Mouse (Mus musculus) liver, embryonic 18 days (tissue): ENCODE results near the gene Fhl5. TPM values are rescaled to one million over a fixed set of nuclear protein-coding genes. Genes with fewer than 3 reads are reported as not detected.

ENCODE experiments used
- polyA plus RNA-seq: library from polyadenylated mRNA; depleted of rRNA; stranded (reverse); fragments of >200 nt; gene quantifications from 2 replicates; pipeline ENCODE4 v1.2.3, GENCODE M21; 2012; rRNA removed

The Fhl5 gene
- polyA plus RNA-seq: not detected in 2 replicates

DNA sequence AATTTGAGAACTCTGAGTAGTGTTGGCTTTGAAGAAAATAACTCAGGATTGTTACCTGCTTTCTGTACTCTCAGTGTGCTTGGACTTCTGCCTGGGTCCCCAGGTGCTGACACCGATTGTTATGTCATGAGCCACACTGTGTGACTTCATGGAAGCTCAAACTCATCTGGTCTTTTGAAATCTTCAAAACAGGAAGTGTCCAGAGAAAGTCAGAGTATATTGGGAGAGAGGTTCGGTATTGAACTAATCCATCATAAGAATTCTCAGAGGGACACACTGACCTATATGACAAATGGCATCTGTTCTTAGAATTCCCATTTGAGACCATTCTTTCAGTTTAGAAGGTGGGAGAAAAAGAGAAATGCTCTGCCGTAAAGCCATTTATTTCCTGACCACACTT is at the start of gene Fhl5:
Gene Fhl5, minus strand, starts transcription at position 101 of the 400 bp plus-strand sequence.

DNA sequence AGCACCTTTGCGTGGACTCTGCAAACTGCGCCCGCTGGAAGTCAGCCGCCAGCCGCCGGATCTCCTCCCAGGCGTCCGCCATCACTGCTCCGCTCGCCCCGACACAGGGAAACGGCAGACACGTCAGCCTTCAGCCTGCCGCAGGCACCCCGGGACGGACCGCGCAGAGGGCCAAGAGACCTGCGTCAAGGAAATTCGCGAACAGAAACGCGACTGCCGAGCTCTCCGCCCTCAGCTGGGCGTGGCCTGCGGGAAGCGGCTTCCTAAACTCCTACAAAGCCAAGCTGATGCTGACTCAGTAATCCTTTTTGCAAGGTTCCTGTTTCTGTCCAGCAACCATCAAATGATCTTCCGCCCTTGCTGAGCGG is 39.0 kb upstream of the Fhl5 start, which contains the start of gene Ufl1:
Gene Ufl1, minus strand, starts transcription at position 151 of the 368 bp plus-strand sequence.

Other genes starting within 250 kb of the Fhl5 start
- 4.3 and 5.0 TPM in 2 replicates for gene Ufl1, start 38.9 kb upstream of the Fhl5 start, polyA plus RNA-seq